Mouse (Mus musculus) neural tube, embryonic 11.5 days (tissue): ENCODE data around the gene Uggt2. TPM values are rescaled to one million over a fixed set of nuclear protein-coding genes. Genes with fewer than 3 reads are reported as not detected.

Experiments used
- polyA plus RNA-seq: library from polyadenylated mRNA; unstranded; fragments of >200 nt; fragmentation: Nextera tagmentation; extraction: Ambion mirVana; gene quantifications from 2 replicates; pipeline ENCODE4 v1.2.1, GENCODE M21; 2014

The Uggt2 gene
- polyA plus RNA-seq, 1 experiment from 2014 or later = 16.4 TPM

Other genes starting within 250 kb of the Uggt2 start
- gene Dzip1, start 174.0 kb downstream of the Uggt2 start, polyA plus RNA-seq = 31.4 and 34.9 TPM in 2 replicates
- 34.2 and 36.0 TPM in 2 replicates for gene Dnajc3, start 161.5 kb downstream of the Uggt2 start, polyA plus RNA-seq
- gene Hs6st3, start 38.9 kb upstream of the Uggt2 start, polyA plus RNA-seq = 0.42 and 0.53 TPM in 2 replicates